Mouse (Mus musculus) forebrain, embryonic 15.5 days (tissue): Measurements from ENCODE around the gene BC052040. TPM values are rescaled to one million over a fixed set of nuclear protein-coding genes. Genes with fewer than 3 reads are reported as not detected.

Experiments
- ATAC-seq: fragments of 200-750 bp; cut with Nextera tagmentation; replicated peaks from 2 replicates; pipeline ENCODE4 v1.8.0; 2017; ENCODE audit warnings: mild to moderate bottlenecking, moderate TSS enrichment, moderate library complexity
- H3K27ac ChIP-seq: fragments of 300-500 bp; sonication (generic); replicated peaks from 2 replicates; pipeline ENCODE4 v1.5.1; 2015; ENCODE audit warnings: mild to moderate bottlenecking, inconsistent platforms
- H3K27me3 ChIP-seq: fragments of 300-500 bp; sonication (generic); 2 replicates; pipeline ENCODE4 v1.6.1; 2015; ENCODE audit warnings: inconsistent platforms
- H3K36me3 ChIP-seq: fragments of 300-500 bp; sonication (generic); 2 replicates; pipeline ENCODE4 v1.6.1; 2015; ENCODE audit warnings: mild to moderate bottlenecking, inconsistent platforms
- H3K4me1 ChIP-seq: fragments of 300-500 bp; sonication (generic); 2 replicates; pipeline ENCODE4 v1.6.1; 2015; ENCODE audit warnings: inconsistent platforms
- H3K4me2 ChIP-seq: fragments of 300-500 bp; sonication (generic); replicated peaks from 2 replicates; pipeline ENCODE4 v1.6.1; 2015; ENCODE audit warnings: mild to moderate bottlenecking, inconsistent platforms
- H3K4me3 ChIP-seq: fragments of 300-500 bp; sonication (generic); 2 replicates; pipeline ENCODE4 v1.5.1; 2015; ENCODE audit warnings: mild to moderate bottlenecking, inconsistent platforms
- H3K9ac ChIP-seq: fragments of 300-500 bp; sonication (generic); replicated peaks from 2 replicates; pipeline ENCODE4 v1.6.1; 2015; ENCODE audit warnings: mild to moderate bottlenecking, inconsistent platforms
- H3K9me3 ChIP-seq: fragments of 300-500 bp; sonication (generic); 2 replicates; pipeline ENCODE4 v1.6.1; 2016; ENCODE audit warnings: inconsistent platforms
- WGBS: fragments of 180-500 bp; shearing (Covaris S2); methylation state at CpG from one replicate; pipeline ENCODE4 v1.1.7; 2015; ENCODE audit warnings: mixed read lengths; 5-methylcytosine and 5-hydroxymethylcytosine counted together
- polyA plus RNA-seq: library from polyadenylated mRNA; unstranded; fragments of >200 nt; fragmentation: Nextera tagmentation; extraction: Ambion mirVana; gene quantifications from 2 replicates; pipeline ENCODE4 v1.2.1, GENCODE M21; 2015

The BC052040 gene
- polyA plus RNA-seq, 1 experiment from 2014 or later: 16.3 TPM

DNA sequence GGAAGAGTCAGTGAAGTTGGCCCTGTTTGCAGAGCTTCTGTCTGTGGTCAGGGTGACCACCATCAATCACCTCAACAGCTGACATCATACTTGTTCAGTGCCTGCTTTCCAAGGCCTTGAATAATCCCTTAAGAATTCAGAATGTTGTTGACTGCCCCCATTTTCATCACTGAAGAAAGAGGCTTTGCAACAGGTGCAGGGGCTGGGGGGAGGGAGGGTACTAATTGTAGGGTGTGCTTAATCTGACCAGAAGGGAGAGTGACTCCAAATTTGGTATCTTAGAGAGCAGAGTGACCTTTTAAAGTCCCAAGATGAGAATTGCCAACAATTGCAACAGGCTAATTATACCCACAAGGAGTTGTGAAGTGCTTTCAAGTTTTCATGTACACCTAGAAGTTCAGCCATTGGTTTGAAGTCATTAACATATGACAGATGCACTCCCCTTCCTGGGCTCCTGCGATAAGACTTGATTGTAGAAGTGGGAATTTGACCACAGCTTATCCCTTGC lies 24.4 kb downstream of the BC052040 start:
- peaks cover 16% of the 10 kb centered on the region; the same call in 1 of the 2 replicates for H3K4me1 ChIP-seq
- no peaks in the 10 kb centered on the region for H3K36me3 ChIP-seq
- no peaks in the 10 kb centered on the region for H3K9me3 ChIP-seq
- no peak; the same call in 1 of the 2 replicates for ATAC-seq
- H3K27ac ChIP-seq: no peak overlapping the region
- H3K4me3 ChIP-seq: no peak overlapping the region
- no peak overlapping the region for H3K4me2 ChIP-seq
- no peak overlapping the region for H3K9ac ChIP-seq
- no peaks in the 10 kb centered on the region for H3K27me3 ChIP-seq
- WGBS: 11% methylated on average over 1 of the region's 1 CpGs

DNA sequence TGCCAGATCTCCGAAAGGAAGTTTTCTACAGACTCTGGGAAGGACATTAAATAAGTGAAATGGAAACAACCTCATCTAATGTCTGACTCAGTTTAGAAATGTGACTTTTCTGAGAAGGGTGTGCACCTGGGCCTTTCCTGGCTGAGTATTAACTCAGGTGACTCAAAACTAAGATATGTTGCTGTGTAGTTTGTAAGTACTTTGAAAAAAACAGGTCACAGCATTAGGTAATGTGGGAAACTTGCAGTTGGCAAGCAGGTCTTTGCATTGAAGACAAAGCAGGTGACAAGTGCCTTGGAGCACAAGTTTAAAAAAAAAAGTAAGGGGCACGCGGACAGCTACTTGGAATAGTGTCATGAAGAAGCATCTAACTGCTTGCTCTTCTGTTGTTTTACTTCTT lies 27.5 kb downstream of the BC052040 start:
- ATAC-seq: no peak

DNA sequence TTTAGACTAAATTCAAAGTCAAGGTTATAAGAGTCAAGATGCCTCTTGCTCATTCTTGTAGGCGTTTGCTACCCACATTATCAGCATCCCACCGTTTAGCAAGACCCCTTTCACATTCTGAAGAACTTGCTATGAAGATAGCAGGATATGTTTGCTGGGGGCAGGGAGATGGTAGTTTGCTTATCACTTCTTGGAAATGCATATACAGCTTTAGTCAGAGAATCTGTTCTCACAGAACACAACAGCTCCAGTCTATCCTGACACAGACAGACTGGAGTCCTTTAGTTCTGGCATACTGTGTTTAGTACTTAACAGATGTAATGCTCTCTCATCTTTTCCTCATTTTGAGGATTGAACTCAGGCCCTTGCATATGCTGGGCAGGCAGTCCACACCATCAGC lies 28.6 kb downstream of the BC052040 start:
- Histone ChIP-seq H3K27me3 (no peaks in the 10 kb centered on the region), H3K9me3 (no peaks in the 10 kb centered on the region), H3K4me1 (no peaks in the 10 kb centered on the region), H3K36me3 (no peaks in the 10 kb centered on the region), H3K4me3 (no peak overlapping the region), H3K9ac (no peak overlapping the region), H3K4me2 (no peak overlapping the region), H3K27ac (no peak overlapping the region)
- WGBS: 90% methylated on average over 2 of the region's 2 CpGs
- ATAC-seq: no peak

More for the DNA sequence above, 27.5 kb downstream of the BC052040 start:
- 83% methylated on average over 3 of the region's 3 CpGs for WGBS
- no peak overlapping the region for H3K9ac ChIP-seq
- H3K4me2 ChIP-seq: no peak overlapping the region
- H3K27me3 ChIP-seq: no peaks in the 10 kb centered on the region
- H3K9me3 ChIP-seq: no peaks in the 10 kb centered on the region
- no peaks in the 10 kb centered on the region for H3K36me3 ChIP-seq
- H3K4me1 ChIP-seq: no peaks in the 10 kb centered on the region
- no peak overlapping the region for H3K27ac ChIP-seq
- no peak overlapping the region for H3K4me3 ChIP-seq

DNA sequence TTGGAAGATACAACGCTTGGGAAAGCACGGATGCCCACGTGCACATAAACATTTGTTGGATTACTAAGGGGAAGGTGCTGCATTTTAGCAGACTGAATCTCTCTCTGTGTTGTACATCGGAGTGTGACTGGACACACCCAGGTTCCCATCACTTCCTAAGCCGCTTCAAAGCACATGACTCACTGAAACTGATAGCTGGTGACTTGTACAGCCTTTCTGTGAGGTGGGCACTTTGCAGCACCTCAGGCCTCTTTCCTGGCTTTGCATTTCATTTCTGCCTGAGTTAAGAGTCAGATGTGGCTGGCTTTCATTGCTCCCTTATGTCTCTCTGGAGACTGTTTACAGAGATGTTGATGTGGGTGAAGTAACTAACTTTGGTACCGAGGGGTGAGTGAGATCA lies 29.0 kb downstream of the BC052040 start:
- no peaks in the 10 kb centered on the region for H3K27me3 ChIP-seq
- no peak for ATAC-seq
- no peak overlapping the region for H3K27ac ChIP-seq
- WGBS: 94% methylated on average over 6 of the region's 6 CpGs
- H3K4me2 ChIP-seq: no peak overlapping the region
- no peak overlapping the region for H3K9ac ChIP-seq
- no peaks in the 10 kb centered on the region for H3K4me1 ChIP-seq
- H3K9me3 ChIP-seq: no peaks in the 10 kb centered on the region
- no peaks in the 10 kb centered on the region for H3K36me3 ChIP-seq
- H3K4me3 ChIP-seq: no peak overlapping the region

DNA sequence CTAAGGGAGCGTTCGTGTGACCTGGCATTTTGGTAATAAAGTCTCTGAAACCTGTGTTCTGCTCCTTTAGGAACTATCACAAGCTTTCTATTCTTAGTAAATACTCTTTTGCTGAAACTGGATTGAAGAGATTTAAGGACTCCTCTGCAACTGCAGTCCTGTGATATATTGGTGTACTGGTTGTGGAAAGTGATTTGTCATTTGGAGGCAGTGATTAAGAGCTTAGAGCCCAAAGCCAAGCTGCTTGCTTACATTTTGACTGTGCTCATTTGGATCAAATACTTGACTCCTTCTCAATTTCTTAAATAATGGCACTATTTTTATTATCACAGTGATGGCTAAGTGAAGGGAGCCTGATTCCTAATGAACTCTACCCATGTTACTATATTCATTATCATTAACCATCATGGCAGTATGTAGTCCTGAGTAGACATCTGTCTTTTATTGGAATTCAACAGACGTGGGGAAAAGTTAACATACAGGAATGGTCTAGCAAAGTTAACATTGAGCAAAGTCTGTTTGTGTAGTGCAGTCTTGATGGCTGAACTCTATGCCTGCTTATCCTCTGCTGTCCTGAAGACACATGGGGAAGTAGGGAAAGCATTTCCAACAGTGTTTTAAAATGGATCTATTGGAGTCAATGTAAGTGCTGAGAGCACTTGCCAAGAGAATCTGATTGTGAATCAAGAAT lies 32.5 kb downstream of the BC052040 start:
- WGBS: 94% methylated on average over 3 of the region's 3 CpGs
- Histone ChIP-seq H3K9ac (no peak overlapping the region), H3K27ac (no peak overlapping the region), H3K4me3 (no peak overlapping the region), H3K27me3 (no peaks in the 10 kb centered on the region), H3K4me1 (no peaks in the 10 kb centered on the region), H3K4me2 (no peak overlapping the region), H3K36me3 (no peaks in the 10 kb centered on the region), H3K9me3 (no peaks in the 10 kb centered on the region)
- ATAC-seq: no peak

DNA sequence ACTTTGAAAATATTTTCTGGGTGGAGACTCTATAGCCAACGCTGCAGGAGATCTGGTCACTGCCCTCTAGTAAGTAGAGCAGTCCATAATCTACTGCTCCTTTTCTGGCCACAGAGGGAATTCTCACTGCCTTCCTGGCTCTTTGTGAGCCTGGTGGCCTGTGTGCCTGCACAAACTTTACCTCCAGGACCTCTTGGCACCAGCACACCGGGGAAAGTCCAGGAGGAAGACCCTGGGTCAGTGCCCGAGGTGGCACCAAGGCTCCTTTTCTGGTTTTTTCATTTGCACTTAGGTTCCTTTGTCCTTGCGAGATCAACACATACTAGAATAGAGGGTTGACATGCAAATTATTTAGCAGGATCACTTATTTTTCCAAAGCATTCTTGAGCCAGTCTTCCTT lies 47.0 kb downstream of the BC052040 start:
- Histone ChIP-seq H3K9ac (no peak overlapping the region), H3K9me3 (no peaks in the 10 kb centered on the region), H3K36me3 (no peaks in the 10 kb centered on the region), H3K27me3 (no peaks in the 10 kb centered on the region), H3K4me2 (no peak overlapping the region), H3K4me1 (peaks cover 9% of the 10 kb centered on the region; the same call in 1 of the 2 replicates), H3K27ac (no peak overlapping the region), H3K4me3 (no peak overlapping the region)
- WGBS: 89% methylated on average over 4 of the region's 4 CpGs
- no peak for ATAC-seq

DNA sequence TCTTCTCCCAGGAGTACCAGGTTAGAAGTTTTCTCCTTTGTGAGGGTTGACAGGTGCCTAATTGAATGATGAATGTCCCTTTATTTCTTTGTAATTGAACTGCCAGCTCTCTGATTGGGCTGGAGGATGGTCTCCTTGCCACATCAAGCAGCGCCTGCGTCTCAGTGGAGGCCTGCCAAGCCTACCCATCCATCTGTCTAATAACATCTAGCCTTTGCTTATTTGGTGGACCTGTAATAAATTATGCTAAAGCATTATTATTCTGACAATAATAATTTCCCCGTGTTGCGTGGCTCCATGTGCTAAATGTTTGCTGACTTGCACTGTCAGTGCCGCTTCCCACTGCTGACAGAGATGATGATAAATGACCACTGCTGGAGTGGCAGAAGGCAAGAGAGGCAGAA lies 49.5 kb downstream of the BC052040 start:
- Histone ChIP-seq H3K9ac (no peak overlapping the region), H3K4me3 (no peak overlapping the region), H3K36me3 (no peaks in the 10 kb centered on the region), H3K9me3 (no peaks in the 10 kb centered on the region), H3K4me1 (peaks cover 9% of the 10 kb centered on the region; the same call in 1 of the 2 replicates), H3K27me3 (no peaks in the 10 kb centered on the region), H3K27ac (no peak overlapping the region), H3K4me2 (no peak overlapping the region)
- ATAC-seq: no peak
- 33% methylated on average over 5 of the region's 5 CpGs for WGBS

DNA sequence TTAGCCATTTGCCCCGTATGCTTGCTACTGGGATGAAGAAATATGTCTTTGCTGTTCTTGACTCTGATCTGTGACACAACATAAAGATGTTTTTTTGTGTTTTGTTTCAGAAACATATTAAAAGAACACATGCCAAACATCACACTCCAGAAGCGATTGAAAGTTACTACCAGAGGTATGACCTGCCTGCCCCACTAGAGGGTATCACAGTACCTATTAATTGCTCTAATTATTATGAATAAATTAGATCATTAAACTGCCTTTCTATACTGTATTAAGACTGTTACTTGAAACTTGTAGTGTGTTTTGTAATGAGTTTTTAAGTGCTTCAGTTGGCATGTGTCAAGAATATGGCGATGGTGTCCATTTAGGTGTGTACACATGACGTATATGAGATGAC lies 50.3 kb downstream of the BC052040 start:
- H3K4me1 ChIP-seq: peaks cover 9% of the 10 kb centered on the region; the same call in 1 of the 2 replicates
- no peak overlapping the region for H3K9ac ChIP-seq
- H3K36me3 ChIP-seq: no peaks in the 10 kb centered on the region
- no peak overlapping the region for H3K4me2 ChIP-seq
- 89% methylated on average over 4 of the region's 4 CpGs for WGBS
- H3K9me3 ChIP-seq: no peaks in the 10 kb centered on the region
- no peak for ATAC-seq
- H3K27me3 ChIP-seq: no peaks in the 10 kb centered on the region
- H3K4me3 ChIP-seq: no peak overlapping the region
- no peak overlapping the region for H3K27ac ChIP-seq

DNA sequence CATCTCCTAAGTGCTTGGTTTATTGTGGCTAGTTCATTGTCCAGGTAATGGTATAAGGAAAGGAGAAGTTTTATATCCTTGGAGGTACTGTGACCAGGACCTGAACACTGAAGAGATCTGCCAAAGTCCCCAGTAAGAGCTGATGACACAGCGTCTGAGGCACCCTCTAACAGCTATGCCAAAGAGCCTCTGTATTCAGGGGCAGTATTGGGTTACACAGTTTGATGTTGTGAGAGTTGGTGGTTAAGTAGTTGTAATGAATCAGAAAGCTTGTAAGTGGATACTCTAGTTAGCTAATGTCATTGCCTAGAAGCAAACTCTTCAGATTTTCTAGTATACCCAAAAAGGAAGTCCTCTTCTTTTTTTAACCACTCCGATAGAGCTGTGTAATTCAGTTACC lies 68.7 kb downstream of the BC052040 start:
- no peak for ATAC-seq
- H3K36me3 ChIP-seq: no peaks in the 10 kb centered on the region
- 87% methylated on average over 2 of the region's 2 CpGs for WGBS

DNA sequence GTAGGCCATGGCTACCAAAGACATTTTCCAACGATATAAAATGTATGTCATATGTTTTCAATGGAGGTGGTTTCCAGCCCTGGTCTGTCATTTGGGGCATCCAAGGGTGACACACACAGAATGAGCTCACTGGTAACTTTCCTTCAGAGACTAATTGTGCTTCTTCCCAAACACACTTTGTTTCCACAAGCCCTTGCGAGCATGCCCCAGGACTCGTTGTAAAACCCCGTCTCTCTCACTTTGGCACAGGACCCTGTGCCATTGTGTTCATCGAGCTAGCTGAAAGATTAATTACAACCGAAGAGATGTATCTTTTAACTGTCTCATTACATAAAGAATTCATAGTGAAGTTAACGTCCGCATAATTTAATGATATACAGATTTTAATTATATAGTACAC lies 78.2 kb downstream of the BC052040 start:
- Histone ChIP-seq H3K9me3 (no peaks in the 10 kb centered on the region), H3K27me3 (no peaks in the 10 kb centered on the region), H3K4me1 (peaks cover 42% of the 10 kb centered on the region), H3K36me3 (no peaks in the 10 kb centered on the region), H3K4me2 (no peak overlapping the region), H3K9ac (no peak overlapping the region), H3K27ac (peak overlapping the region; percentile 83), H3K4me3 (no peak overlapping the region)
- 16% methylated on average over 8 of the region's 8 CpGs for WGBS
- peak; percentile 64 for ATAC-seq

More for the DNA sequence above, 68.7 kb downstream of the BC052040 start:
- H3K27me3 ChIP-seq: no peaks in the 10 kb centered on the region
- no peak overlapping the region for H3K4me2 ChIP-seq
- no peak overlapping the region for H3K4me3 ChIP-seq
- no peak overlapping the region for H3K27ac ChIP-seq
- peaks cover 3% of the 10 kb centered on the region; the same call in 1 of the 2 replicates for H3K4me1 ChIP-seq
- H3K9me3 ChIP-seq: no peaks in the 10 kb centered on the region
- H3K9ac ChIP-seq: no peak overlapping the region

DNA sequence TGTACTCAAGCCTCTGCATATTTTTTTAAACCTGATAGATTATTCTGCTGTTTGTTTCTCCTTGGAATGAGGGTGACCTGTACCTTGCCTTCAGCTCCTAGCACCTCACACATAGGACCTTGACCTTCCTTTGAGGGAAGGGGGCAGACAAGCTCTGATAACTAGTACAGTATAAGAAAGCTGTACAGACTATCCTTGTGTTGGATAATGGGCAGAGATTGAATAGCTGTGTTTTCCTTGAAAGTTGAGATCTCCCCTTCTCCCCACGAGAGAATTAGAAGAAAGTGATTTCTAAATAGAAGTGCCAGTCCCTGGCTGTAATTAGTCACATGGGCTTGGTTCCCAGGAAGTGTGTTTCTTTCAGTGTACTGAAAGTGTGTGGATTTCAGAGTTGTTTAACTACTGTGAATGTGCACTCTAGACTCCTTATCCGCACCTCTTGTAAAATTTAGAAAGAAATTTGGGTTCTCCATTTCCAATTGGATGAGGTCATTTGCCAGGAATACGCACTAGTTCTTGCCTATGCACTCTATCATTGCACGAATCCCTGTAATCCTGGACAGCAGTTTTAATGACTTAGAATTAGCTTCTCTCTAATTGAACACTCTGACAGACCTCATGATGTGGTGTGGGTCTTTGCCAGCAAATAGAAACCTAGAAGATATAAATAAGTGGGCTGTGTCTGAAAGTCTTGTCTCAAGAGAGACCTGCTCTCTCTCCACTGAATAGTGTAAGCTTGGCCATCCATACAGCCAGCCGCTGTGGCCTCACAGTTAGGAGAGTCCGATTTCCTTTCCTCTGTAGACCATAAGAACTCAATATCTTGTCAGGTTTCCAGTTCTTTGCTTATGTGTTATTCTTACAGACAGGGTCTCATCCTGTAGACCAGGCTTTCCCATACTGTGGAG lies 79.0 kb downstream of the BC052040 start:
- 32% methylated on average over 6 of the region's 6 CpGs for WGBS
- Histone ChIP-seq H3K4me2 (no peak overlapping the region), H3K9ac (no peak overlapping the region), H3K4me3 (no peak overlapping the region), H3K27ac (peak overlapping the region; percentile 83), H3K4me1 (peaks cover 42% of the 10 kb centered on the region), H3K9me3 (no peaks in the 10 kb centered on the region), H3K36me3 (no peaks in the 10 kb centered on the region), H3K27me3 (no peaks in the 10 kb centered on the region)
- ATAC-seq: peak; percentile 84

DNA sequence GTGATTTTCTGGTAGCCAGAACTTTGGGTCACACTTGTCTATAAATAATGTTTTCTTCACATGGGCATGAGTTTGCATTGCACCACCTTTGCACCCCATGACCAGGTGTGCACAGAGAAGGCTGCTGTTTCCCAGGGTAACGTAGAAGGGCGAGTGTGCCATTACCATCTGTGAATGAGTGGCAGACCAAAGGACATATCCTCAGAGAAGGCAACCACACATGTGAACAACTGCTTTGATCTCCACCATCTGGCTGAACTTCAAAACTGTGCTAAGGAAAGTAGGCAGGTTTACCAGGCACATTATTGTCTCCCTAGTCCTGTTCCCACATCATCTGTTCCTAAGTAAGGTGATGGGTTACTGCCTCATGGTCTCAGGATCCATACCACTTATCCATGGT lies 86.0 kb downstream of the BC052040 start:
- Histone ChIP-seq H3K27me3 (no peaks in the 10 kb centered on the region), H3K4me1 (0 out of 2 replicates have a peak, but pooled peaks cover 4% of the 10 kb centered on the region), H3K4me2 (no peak overlapping the region), H3K4me3 (no peak overlapping the region), H3K36me3 (no peaks in the 10 kb centered on the region), H3K9ac (no peak overlapping the region), H3K27ac (no peak overlapping the region), H3K9me3 (no peaks in the 10 kb centered on the region)
- 97% methylated on average over 2 of the region's 2 CpGs for WGBS
- no peak for ATAC-seq
